ENCODE assay signal across 20 mouse cellular contexts in the genomic region with DNA sequence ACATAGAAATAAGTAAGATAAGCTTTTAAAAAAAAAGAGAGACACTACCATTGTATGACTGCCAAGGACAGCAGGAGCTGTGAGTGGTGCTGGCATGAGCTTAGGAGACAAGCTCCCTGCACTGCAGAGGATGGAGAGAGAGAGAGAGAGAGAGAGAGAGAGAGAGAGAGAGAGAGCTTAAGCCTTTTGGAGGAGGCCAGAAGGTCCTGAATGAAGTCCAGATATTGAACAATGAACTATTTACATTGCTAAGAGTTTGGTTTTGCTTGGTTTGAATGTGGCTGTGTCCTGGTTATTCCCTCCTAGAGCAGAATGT. TPM values are rescaled to one million over a fixed set of nuclear protein-coding genes. Genes with fewer than 3 reads are reported as not detected.
DNase-seq lines count a peak whose midpoint lies in the region; ATAC-seq and TF ChIP-seq lines count a peak whose summit lies in the region.
"Had no signal": no experiment of that assay in that cellular context is flagged by ENCODE, and none has a peak within 500 bp of the region (broad histone marks: within the 10 kb centered on the region; RNA-seq: fewer than 3 reads in every experiment).

No protein-coding gene starts in this region.

- H3K36me3 ChIP-seq in hindbrain, embryonic 16.5 days (ENCODE audit: control insufficient read depth, insufficient read depth, low read length), result peaks cover 2% of the 10 kb centered on the region
- H3K36me3 ChIP-seq in hindbrain, embryonic 11.5 days (ENCODE audit: control insufficient read depth, insufficient read depth, low read length), result no peaks in the 10 kb centered on the region
- peaks cover 4% of the 10 kb centered on the region; the same call in 1 of the 2 replicates for H3K36me3 ChIP-seq in liver, embryonic 13.5 days
- H3K36me3 ChIP-seq in liver, postnatal 0 days (replicated peaks; ENCODE audit: insufficient read depth, low read length), result no peaks in the 10 kb centered on the region
- no peaks in the 10 kb centered on the region for H3K36me3 ChIP-seq in lung, embryonic 16.5 days (ENCODE audit: control insufficient read depth, insufficient read depth, low read length)
- H3K36me3 ChIP-seq: forebrain, embryonic 12.5 days; heart, embryonic 13.5 days had no signal

- no peak overlapping the region for H3K4me3 ChIP-seq in hindbrain, embryonic 16.5 days (ENCODE audit: low read length)
- H3K4me3 ChIP-seq in hindbrain, embryonic 11.5 days (ENCODE audit: low read depth, low read length), result no peak overlapping the region
- H3K4me3 ChIP-seq in liver, embryonic 13.5 days (replicated peaks), result no peak overlapping the region
- no peak overlapping the region for H3K4me3 ChIP-seq in liver, postnatal 0 days (ENCODE audit: low read depth, low read length)
- no peak overlapping the region for H3K4me3 ChIP-seq in lung, embryonic 16.5 days (ENCODE audit: low read length)
- H3K4me3 ChIP-seq: embryonic facial prominence, embryonic 13.5 days; forebrain, embryonic 12.5 days; gastrocnemius, adult 2 months; heart, embryonic 13.5 days; hindbrain, embryonic 13.5 days had no signal

- no peak for DNase-seq in hindbrain, embryonic 11.5 days (ENCODE audit: low spot score)
- no peak for DNase-seq in liver, embryonic 13.5 days
- DNase-seq in liver, postnatal 0 days, result no peak
- DNase-seq in lung, postnatal 36 days, result no peak
- DNase-seq in thymus, postnatal 0 days (ENCODE audit: low spot score), result no peak
- DNase-seq: adrenal gland, adult 8-10 months; adrenal gland, postnatal 36 days; cerebellum, adult 11-12 months; cerebellum, adult 9-11 months; cerebellum, postnatal 36 days; gastrocnemius, adult 2 months; heart, postnatal 10 days; heart, postnatal 4 days had no signal

- no peak overlapping the region for H3K27ac ChIP-seq in hindbrain, embryonic 16.5 days (ENCODE audit: low read depth, low read length)
- H3K27ac ChIP-seq in hindbrain, embryonic 11.5 days (ENCODE audit: low read depth, low read length), result no peak overlapping the region
- peak overlapping the region; percentile 45 for H3K27ac ChIP-seq in liver, embryonic 13.5 days
- no peak overlapping the region for H3K27ac ChIP-seq in liver, postnatal 0 days (ENCODE audit: low read depth)
- H3K27ac ChIP-seq in lung, embryonic 16.5 days (ENCODE audit: low read length), result no peak overlapping the region
- H3K27ac ChIP-seq: embryonic facial prominence, embryonic 13.5 days; forebrain, embryonic 12.5 days; heart, embryonic 13.5 days; hindbrain, embryonic 13.5 days had no signal

- H3K9ac ChIP-seq in hindbrain, embryonic 16.5 days (ENCODE audit: low read depth, low read length), result no peak overlapping the region
- no peak overlapping the region for H3K9ac ChIP-seq in hindbrain, embryonic 11.5 days (ENCODE audit: low read depth, low read length)
- no peak overlapping the region for H3K9ac ChIP-seq in liver, embryonic 13.5 days
- H3K9ac ChIP-seq in liver, postnatal 0 days (replicated peaks), result no peak overlapping the region
- no peak overlapping the region for H3K9ac ChIP-seq in lung, embryonic 16.5 days (ENCODE audit: low read length)
- H3K9ac ChIP-seq: embryonic facial prominence, embryonic 13.5 days; forebrain, embryonic 12.5 days; heart, embryonic 13.5 days; hindbrain, embryonic 13.5 days had no signal

- H3K4me1 ChIP-seq in hindbrain, embryonic 16.5 days (ENCODE audit: control insufficient read depth, insufficient read depth, low read depth, low read length), result peaks cover 2% of the 10 kb centered on the region; the same call in 1 of the 2 replicates
- no peaks in the 10 kb centered on the region for H3K4me1 ChIP-seq in hindbrain, embryonic 11.5 days (replicated peaks; ENCODE audit: control insufficient read depth, insufficient read depth, low read length)
- H3K4me1 ChIP-seq in liver, embryonic 13.5 days (replicated peaks), result peaks cover 54% of the 10 kb centered on the region
- peaks cover 7% of the 10 kb centered on the region for H3K4me1 ChIP-seq in liver, postnatal 0 days (ENCODE audit: insufficient read depth)
- H3K4me1 ChIP-seq in lung, embryonic 16.5 days (replicated peaks; ENCODE audit: control insufficient read depth, insufficient read depth, low read length), result no peaks in the 10 kb centered on the region
- H3K4me1 ChIP-seq: embryonic facial prominence, embryonic 13.5 days; forebrain, embryonic 12.5 days had no signal

- TF ChIP-seq CTCF in liver, postnatal 0 days (IDR thresholded peaks at IDR 0.05; ENCODE audit: low read depth), result no peak

- no peak for TF ChIP-seq EP300 in liver, postnatal 0 days (IDR thresholded peaks at IDR 0.05; ENCODE audit: low read depth)

- peak; percentile 48; the same call in 1 of the 2 replicates for ATAC-seq in hindbrain, embryonic 16.5 days
- no peak for ATAC-seq in hindbrain, embryonic 11.5 days (ENCODE audit: low FRiP score)
- ATAC-seq in liver, embryonic 13.5 days (ENCODE audit: low read depth), result no peak
- no peak for ATAC-seq in liver, postnatal 0 days
- peak; percentile 52 for ATAC-seq in lung, embryonic 16.5 days (ENCODE audit: low read depth)
- ATAC-seq: forebrain, embryonic 16.5 days had no signal

- no peak overlapping the region for H3K4me2 ChIP-seq in hindbrain, embryonic 16.5 days (ENCODE audit: low read length)
- H3K4me2 ChIP-seq in hindbrain, embryonic 11.5 days (replicated peaks; ENCODE audit: low read depth, low read length), result no peak overlapping the region
- H3K4me2 ChIP-seq in liver, embryonic 13.5 days, result no peak overlapping the region
- H3K4me2 ChIP-seq in liver, postnatal 0 days (ENCODE audit: low read depth, low read length), result no peak overlapping the region
- H3K4me2 ChIP-seq in lung, embryonic 16.5 days (ENCODE audit: low read depth, low read length), result no peak overlapping the region
- H3K4me2 ChIP-seq: embryonic facial prominence, embryonic 13.5 days; forebrain, embryonic 12.5 days; heart, embryonic 13.5 days; hindbrain, embryonic 13.5 days had no signal

- no peaks in the 10 kb centered on the region for H3K27me3 ChIP-seq in hindbrain, embryonic 16.5 days (replicated peaks; ENCODE audit: control insufficient read depth, insufficient read depth, low read length)
- H3K27me3 ChIP-seq in hindbrain, embryonic 11.5 days (ENCODE audit: control insufficient read depth, insufficient read depth, low read length), result no peaks in the 10 kb centered on the region
- no peaks in the 10 kb centered on the region for H3K27me3 ChIP-seq in liver, embryonic 13.5 days
- H3K27me3 ChIP-seq in liver, postnatal 0 days (ENCODE audit: insufficient read depth, low read length), result no peaks in the 10 kb centered on the region
- no peaks in the 10 kb centered on the region for H3K27me3 ChIP-seq in lung, embryonic 16.5 days (ENCODE audit: control insufficient read depth, insufficient read depth, low read depth, low read length)
- H3K27me3 ChIP-seq: embryonic facial prominence, embryonic 13.5 days; forebrain, embryonic 12.5 days; heart, embryonic 13.5 days; hindbrain, embryonic 13.5 days had no signal

- no peaks in the 10 kb centered on the region; the same call in 1 of the 2 replicates for H3K9me3 ChIP-seq in hindbrain, embryonic 16.5 days (ENCODE audit: control insufficient read depth, low read length)
- H3K9me3 ChIP-seq in hindbrain, embryonic 11.5 days (ENCODE audit: control insufficient read depth, low read length), result no peaks in the 10 kb centered on the region
- H3K9me3 ChIP-seq in liver, embryonic 13.5 days (replicated peaks), result no peaks in the 10 kb centered on the region
- 0 out of 2 replicates have a peak, but pooled peaks cover 3% of the 10 kb centered on the region for H3K9me3 ChIP-seq in liver, postnatal 0 days (ENCODE audit: low read length)
- no peaks in the 10 kb centered on the region for H3K9me3 ChIP-seq in lung, embryonic 16.5 days (ENCODE audit: control insufficient read depth, low read length)
- H3K9me3 ChIP-seq: embryonic facial prominence, embryonic 13.5 days; forebrain, embryonic 12.5 days; heart, embryonic 13.5 days; hindbrain, embryonic 13.5 days had no signal

RNA-seq across cellular contexts. Expression of a gene that starts 8.8 kb away (rescaled TPM):
- polyA plus RNA-seq in hindbrain, embryonic 16.5 days (2015; fragmentation: Nextera tagmentation; extraction: Ambion mirVana), result 28.7 and 29.9 TPM in 2 replicates
- 11.1 and 11.4 TPM in 2 replicates for polyA plus RNA-seq in hindbrain, embryonic 11.5 days (2014; fragmentation: Nextera tagmentation; extraction: Ambion mirVana)
- polyA plus RNA-seq in liver, embryonic 13.5 days (2015; fragmentation: Nextera tagmentation; extraction: Ambion mirVana), result 15.6 and 16.2 TPM in 2 replicates
- polyA plus RNA-seq in liver, postnatal 0 days (2015; fragmentation: Nextera tagmentation; extraction: Ambion mirVana), result 3.8 and 4.5 TPM in 2 replicates
- 5.9 and 6.7 TPM in 2 replicates for polyA plus RNA-seq in lung, embryonic 16.5 days (2015; fragmentation: Nextera tagmentation; extraction: Ambion mirVana)
- 0.83 and 1.0 TPM in 2 replicates for polyA plus RNA-seq in thymus, postnatal 0 days (2015; fragmentation: Nextera tagmentation; extraction: Ambion mirVana)

RNA-seq across cellular contexts. Expression of a gene that starts 39.0 kb away (rescaled TPM):
- polyA plus RNA-seq in hindbrain, embryonic 16.5 days (2015; fragmentation: Nextera tagmentation; extraction: Ambion mirVana), result 46.1 and 50.0 TPM in 2 replicates
- 28.0 and 43.5 TPM in 2 replicates for polyA plus RNA-seq in hindbrain, embryonic 11.5 days (2014; fragmentation: Nextera tagmentation; extraction: Ambion mirVana)
- polyA plus RNA-seq in liver, embryonic 13.5 days (2015; fragmentation: Nextera tagmentation; extraction: Ambion mirVana), result 15.6 and 15.7 TPM in 2 replicates
- polyA plus RNA-seq in liver, postnatal 0 days (2015; fragmentation: Nextera tagmentation; extraction: Ambion mirVana), result 7.1 and 8.8 TPM in 2 replicates
- polyA plus RNA-seq in lung, embryonic 16.5 days (2015; fragmentation: Nextera tagmentation; extraction: Ambion mirVana), result 22.3 and 22.6 TPM in 2 replicates
- 19.0 and 22.7 TPM in 2 replicates for polyA plus RNA-seq in thymus, postnatal 0 days (2015; fragmentation: Nextera tagmentation; extraction: Ambion mirVana)

RNA-seq across cellular contexts. Expression of a gene that starts 48.7 kb away (rescaled TPM):
- 31.4 and 33.9 TPM in 2 replicates for polyA plus RNA-seq in hindbrain, embryonic 16.5 days (2015; fragmentation: Nextera tagmentation; extraction: Ambion mirVana)
- 48.4 and 49.7 TPM in 2 replicates for polyA plus RNA-seq in hindbrain, embryonic 11.5 days (2014; fragmentation: Nextera tagmentation; extraction: Ambion mirVana)
- 24.9 and 29.3 TPM in 2 replicates for polyA plus RNA-seq in liver, embryonic 13.5 days (2015; fragmentation: Nextera tagmentation; extraction: Ambion mirVana)
- polyA plus RNA-seq in liver, postnatal 0 days (2015; fragmentation: Nextera tagmentation; extraction: Ambion mirVana), result 22.7 and 23.9 TPM in 2 replicates
- polyA plus RNA-seq in lung, embryonic 16.5 days (2015; fragmentation: Nextera tagmentation; extraction: Ambion mirVana), result 38.3 and 42.5 TPM in 2 replicates
- 40.8 and 40.9 TPM in 2 replicates for polyA plus RNA-seq in thymus, postnatal 0 days (2015; fragmentation: Nextera tagmentation; extraction: Ambion mirVana)

Comparison
In these comparisons a context has a peak if more than half of its experiments do, and no peak if none do; other contexts are left out.
1. ATAC-seq: peak in hindbrain, embryonic 16.5 days (single experiment) and lung, embryonic 16.5 days (single experiment); none in hindbrain, embryonic 11.5 days (single experiment), liver, embryonic 13.5 days (single experiment) and liver, postnatal 0 days (single experiment).